Mouse (Mus musculus) kidney, postnatal 36 days (tissue): ENCODE measurements around the gene Ddb2.
A peak's percentile ranks its signal among the peaks of the same experiment; 100 is the strongest.

Experiments used
- DNase-seq, 2 experiments: peaks; one replicate each; pipeline ENCODE4 v3.0.0; 2021 to 2022; ENCODE audit warnings: mixed read lengths in 2 of 2

Ddb2 gene

DNA sequence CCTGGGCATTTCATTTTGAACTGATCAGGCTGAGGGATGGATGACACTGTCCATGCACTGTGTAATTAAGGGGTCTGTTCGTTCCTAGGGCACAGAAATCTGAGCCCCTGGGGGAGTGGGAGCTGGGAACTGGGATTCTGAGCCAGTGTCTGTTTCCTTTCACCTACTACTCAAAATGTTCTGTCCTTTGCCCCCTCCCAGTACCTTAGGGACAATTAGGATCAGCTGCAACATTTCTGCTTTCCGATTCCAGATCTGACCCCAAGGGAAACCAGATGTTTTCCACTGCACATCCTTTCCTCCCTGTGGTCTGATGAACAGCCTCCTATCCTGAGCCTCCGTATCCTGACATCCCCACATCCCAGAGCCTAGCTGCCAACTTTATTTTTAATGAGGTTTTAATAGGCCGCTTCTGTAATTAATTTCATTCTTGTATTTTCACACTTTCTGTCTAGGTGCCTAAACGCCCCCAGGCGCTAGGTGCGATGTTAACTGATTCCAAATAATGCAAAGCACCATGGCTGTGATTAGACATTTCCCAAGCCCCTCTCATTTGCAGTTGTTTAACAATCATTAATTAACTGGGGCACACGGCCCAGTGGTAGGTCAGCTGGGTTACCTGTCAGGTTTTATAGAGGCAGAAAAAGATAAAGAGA, 18.1 kb upstream of the Ddb2 start:
- no peak for DNase-seq

DNA sequence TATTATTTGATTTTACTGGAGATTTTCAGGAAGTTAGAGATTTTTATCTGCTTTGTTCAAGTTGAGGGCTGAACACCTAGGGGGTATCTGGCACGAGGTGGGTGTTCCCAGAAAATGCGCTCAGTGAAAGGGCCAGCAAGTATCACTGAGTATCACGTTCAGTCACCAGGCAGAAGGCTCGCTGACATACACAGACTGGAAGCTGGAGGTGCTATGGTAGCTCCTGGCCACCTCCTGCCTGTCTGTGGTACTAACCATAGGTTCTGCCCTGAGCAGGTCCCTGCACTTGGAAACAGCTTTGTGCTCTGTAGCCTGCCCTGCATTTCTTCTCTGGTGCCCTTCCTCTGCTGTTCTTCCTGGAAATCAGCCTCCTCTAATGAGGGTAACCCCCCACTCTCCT, 15.7 kb upstream of the Ddb2 start:
- no peak for DNase-seq

GRCm38 (mm10) chr2:91252001-91252400, 15.2 kb upstream of the Ddb2 start:
- no peak for DNase-seq

DNA sequence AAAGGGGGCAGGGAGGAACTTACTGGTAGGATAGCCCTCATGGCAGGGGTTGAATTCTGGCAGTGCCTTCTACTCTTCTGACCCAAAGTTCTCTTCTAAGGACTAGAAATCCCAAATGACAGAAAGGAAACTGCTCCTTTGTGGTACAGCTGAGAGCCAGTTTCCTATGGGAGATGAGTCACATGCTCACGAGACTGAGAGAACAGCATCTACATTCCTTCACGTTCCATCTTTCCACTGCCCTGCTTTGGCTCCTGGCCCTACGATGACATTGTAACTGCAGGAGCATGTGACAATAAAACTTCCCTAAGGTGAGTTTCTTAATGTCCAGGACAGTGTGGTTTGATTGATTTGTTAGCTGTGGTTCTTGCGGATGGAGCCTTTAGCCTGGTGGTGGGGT, 11.6 kb upstream of the Ddb2 start:
- no peak for DNase-seq

DNA sequence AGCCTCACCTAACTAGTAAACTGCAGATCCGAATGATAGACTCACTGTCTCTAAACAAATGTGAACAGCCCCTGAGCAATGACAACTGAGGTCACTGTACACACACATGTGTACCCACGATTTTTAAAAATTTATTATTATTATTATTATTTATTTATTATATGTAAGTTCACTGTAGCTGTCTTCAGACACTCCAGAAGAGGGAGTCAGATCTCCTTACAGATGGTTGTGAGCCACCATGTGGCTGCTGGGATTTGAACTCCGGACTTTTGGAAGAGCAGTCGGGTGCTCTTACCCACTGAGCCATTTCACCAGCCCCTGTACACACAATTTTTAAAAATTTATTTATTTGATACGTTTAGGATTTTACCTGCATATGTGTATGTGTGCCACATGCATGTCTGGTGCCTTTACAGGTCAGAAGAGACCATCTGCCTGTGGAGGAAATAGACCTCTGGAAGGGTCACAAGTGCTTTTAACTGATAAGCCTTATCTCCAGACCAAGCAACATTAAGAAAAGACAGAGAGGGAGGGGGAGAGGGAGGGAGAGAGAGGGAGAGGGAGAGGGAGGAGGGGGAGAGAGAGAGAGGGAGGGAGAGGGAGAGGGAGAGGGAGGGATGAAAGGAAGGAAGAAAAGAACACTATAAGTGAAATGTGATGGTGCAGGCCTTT, 7.9 kb upstream of the Ddb2 start:
- DNase-seq = no peak

DNA sequence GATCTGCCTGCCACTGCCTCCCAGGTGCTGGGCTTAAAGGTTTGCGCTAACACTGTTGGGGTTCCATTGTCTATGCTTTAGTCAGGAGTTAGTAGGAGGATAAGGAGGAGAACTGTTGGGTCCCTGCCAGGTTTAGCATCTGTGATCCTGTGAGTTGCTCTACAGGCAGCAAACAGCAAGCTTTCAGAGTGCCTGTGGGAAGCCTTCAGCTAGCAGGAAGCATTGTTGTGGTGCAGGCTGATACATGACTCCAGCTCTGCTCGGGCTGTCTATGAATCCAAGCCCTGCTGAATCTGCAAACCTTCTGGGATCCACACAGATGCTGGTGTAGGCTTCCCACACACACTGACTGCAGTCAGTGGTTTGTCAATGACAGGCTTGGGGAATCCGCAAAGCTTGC, 6.6 kb upstream of the Ddb2 start:
- DNase-seq = no peak

GRCm38 (mm10) chr2:91242547-91242946, 5.8 kb upstream of the Ddb2 start:
- no peak for DNase-seq

- peak in 1 of 2 experiments; percentile 17 for DNase-seq
Measured at GRCm38 (mm10) chr2:91237511-91238080, 814 bp upstream of the Ddb2 start.

- DNase-seq = no peak
Measured at GRCm38 (mm10) chr2:91229735-91230134, 7.0 kb downstream of the Ddb2 start.

- no peak for DNase-seq
Measured at GRCm38 (mm10) chr2:91223614-91224013, 13.2 kb downstream of the Ddb2 start.

GRCm38 (mm10) chr2:91220501-91220900, 16.3 kb downstream of the Ddb2 start:
- no peak for DNase-seq

DNA sequence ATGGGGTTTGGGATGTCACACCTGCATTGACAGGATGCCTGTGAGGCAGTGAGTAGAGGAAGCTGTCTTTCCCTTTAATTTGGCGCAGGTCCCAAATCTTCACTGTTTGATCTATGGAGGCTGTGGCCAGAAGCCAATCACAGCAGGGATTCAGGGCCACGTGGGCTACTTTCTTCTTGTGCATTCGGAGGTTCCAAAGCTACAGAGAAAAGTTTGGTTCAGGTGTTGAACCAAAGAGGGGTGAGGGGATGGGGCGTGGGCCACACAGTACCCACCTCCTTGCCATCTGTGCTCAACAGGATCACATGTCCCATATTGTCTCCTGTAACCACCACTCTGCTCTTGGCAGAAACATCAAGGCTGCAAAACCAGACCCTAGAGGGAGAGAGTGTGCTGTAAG, 19.8 kb downstream of the Ddb2 start:
- no peak for DNase-seq

- DNase-seq = no peak
Measured at GRCm38 (mm10) chr2:91213311-91213710, 23.5 kb downstream of the Ddb2 start.

- DNase-seq = no peak
Measured at GRCm38 (mm10) chr2:91206254-91206775, 30.5 kb downstream of the Ddb2 start.

DNA sequence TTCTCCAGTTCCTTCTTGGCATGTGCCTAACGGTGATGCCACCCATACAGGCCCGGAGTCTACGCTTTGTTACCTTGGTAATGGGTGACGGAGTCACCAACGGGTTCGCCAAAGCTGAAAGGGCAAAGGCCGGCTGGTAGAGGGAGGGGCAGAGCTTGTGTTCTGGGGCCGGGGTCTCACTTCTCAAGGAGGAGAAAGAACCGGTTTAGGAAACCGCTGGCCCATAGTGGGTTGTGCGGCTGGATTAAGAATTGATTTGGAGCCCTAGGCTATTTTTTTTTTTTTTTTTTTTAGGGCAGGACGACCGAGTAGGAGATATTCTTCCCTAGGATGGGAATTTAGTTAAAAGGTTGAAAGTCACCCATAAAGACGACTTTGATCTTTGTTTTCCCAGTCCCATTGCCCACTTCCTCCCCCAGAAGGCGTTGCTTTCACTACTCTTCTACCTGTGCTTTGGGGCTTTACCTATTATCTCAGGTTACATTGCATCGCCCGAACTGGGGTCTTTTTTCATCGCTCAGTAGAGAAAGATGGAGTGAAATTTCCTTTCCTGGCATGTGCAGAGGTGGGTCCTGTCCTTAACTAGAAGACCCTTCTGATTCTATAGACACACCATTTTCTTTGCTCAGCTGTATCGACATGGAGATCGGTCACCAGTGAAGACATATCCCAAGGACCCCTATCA, 33.7 kb downstream of the Ddb2 start:
- DNase-seq = no peak

- DNase-seq = peak; percentile 91 to 93
Measured at GRCm38 (mm10) chr2:91202222-91202971, 34.4 kb downstream of the Ddb2 start, which contains the start of the genes Nr1h3 and Acp2. TSS of gene Nr1h3 (minus strand) at chr2:91202834. TSS of gene Acp2 (plus strand) at chr2:91202885.

GRCm38 (mm10) chr2:91198888-91199287, 37.9 kb downstream of the Ddb2 start:
- no peak for DNase-seq

- DNase-seq = peak; percentile 44 to 65
Measured at GRCm38 (mm10) chr2:91196577-91197001, 40.2 kb downstream of the Ddb2 start.

- DNase-seq = peak; percentile 94 to 95
Measured at GRCm38 (mm10) chr2:91194624-91195332, 42.0 kb downstream of the Ddb2 start.

DNA sequence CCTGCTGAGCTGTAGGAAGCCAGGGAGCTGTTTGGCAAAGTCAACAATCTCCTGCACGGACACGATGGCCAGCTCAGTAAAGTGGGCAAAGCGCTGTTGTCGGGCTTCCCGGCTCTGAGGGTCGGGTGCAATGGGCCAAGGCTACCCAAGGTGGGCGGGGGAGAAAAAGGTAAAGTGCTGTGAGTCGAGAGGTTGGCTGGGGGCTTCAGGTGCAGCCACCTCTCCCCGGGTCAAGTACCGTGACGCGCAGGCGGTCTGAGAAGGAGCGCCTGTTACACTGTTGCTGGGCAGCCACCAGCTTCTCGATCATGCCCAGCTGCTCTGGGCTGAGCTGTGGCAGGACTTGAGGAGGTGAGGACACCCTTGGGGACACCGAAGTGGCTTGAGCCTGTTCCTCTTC, 46.3 kb downstream of the Ddb2 start:
- no peak for DNase-seq

- DNase-seq = no peak
Measured at GRCm38 (mm10) chr2:91187431-91187830, 49.4 kb downstream of the Ddb2 start.

DNA sequence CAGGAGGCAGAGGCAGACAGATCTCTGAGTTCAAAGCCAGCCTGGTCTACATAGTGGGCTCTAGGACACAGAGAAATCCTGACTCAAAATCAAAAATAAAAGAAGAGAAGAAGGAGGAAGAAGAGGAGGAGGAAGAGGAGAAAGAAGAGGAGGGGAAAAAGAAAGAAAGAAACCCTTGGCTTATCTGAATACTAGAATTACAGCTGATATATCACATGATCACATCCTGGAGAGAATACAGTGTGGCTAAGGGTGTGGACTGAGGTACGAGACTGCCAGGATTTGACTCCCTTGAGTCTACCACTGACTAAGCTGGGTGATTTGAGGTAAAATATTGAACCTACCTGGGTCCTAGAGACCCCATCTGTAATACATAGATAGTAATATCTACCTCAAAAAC, 50.6 kb downstream of the Ddb2 start:
- no peak for DNase-seq
